Mouse (Mus musculus) stomach, embryonic 15.5 days (tissue): ENCODE measurements around the gene Gnat2. TPM values are rescaled to one million over a fixed set of nuclear protein-coding genes. Genes with fewer than 3 reads are reported as not detected.
A peak's percentile ranks its signal among the peaks of the same experiment; 100 is the strongest.

Experiments
- ATAC-seq: fragments of 200-750 bp; cut with Nextera tagmentation; 2 replicates; pipeline ENCODE4 v1.8.0; 2017; ENCODE audit warnings: low read depth, moderate number of reproducible peaks, moderate TSS enrichment; ENCODE audit not compliant: insufficient read depth, low FRiP score
- H3K27ac ChIP-seq: fragments of 300-500 bp; sonication (generic); 2 replicates; pipeline ENCODE4 v1.5.1; 2015; ENCODE audit warnings: mild to moderate bottlenecking, inconsistent platforms
- H3K27me3 ChIP-seq: fragments of 300-500 bp; sonication (generic); replicated peaks from 2 replicates; pipeline ENCODE4 v1.6.1; 2015; ENCODE audit warnings: inconsistent platforms
- H3K36me3 ChIP-seq: fragments of 300-500 bp; sonication (generic); 2 replicates; pipeline ENCODE4 v1.6.1; 2015; ENCODE audit warnings: inconsistent platforms
- H3K4me1 ChIP-seq: fragments of 300-500 bp; sonication (generic); 2 replicates; pipeline ENCODE4 v1.6.1; 2015; ENCODE audit warnings: inconsistent platforms
- H3K4me2 ChIP-seq: fragments of 300-500 bp; sonication (generic); 2 replicates; pipeline ENCODE4 v1.6.1; 2015; ENCODE audit warnings: mild to moderate bottlenecking, inconsistent platforms
- H3K4me3 ChIP-seq: fragments of 300-500 bp; sonication (generic); replicated peaks from 2 replicates; pipeline ENCODE4 v1.5.1; 2015; ENCODE audit warnings: inconsistent platforms
- H3K9ac ChIP-seq: fragments of 300-500 bp; sonication (generic); 2 replicates; pipeline ENCODE4 v1.6.1; 2015; ENCODE audit warnings: inconsistent platforms
- H3K9me3 ChIP-seq: fragments of 300-500 bp; sonication (generic); 2 replicates; pipeline ENCODE4 v1.6.1; 2016; ENCODE audit warnings: inconsistent platforms
- WGBS: fragments of 180-500 bp; shearing (Covaris S2); methylation state at CpG from one replicate; pipeline ENCODE4 v1.1.7; 2015; 5-methylcytosine and 5-hydroxymethylcytosine counted together
- polyA plus RNA-seq: library from polyadenylated mRNA; unstranded; fragments of >200 nt; fragmentation: Nextera tagmentation; extraction: Ambion mirVana; gene quantifications from 2 replicates; pipeline ENCODE4 v1.2.1, GENCODE M21; 2015

Gnat2 gene
- polyA plus RNA-seq, 1 experiment from 2014 or later = 1.8 TPM

GRCm38 (mm10) chr3:108145534-108146445 is 53.2 kb downstream of the Gnat2 start, which contains the start of gene Gnai3:
Gnai3 (minus strand) TSS chr3:108146146.
- Histone ChIP-seq H3K27me3 (no peaks in the 10 kb centered on the region), H3K9me3 (no peaks in the 10 kb centered on the region), H3K4me1 (peaks cover 18% of the 10 kb centered on the region; the same call in 1 of the 2 replicates), H3K4me2 (peak within 1 kb of the TSS; percentile 76), H3K4me3 (peak within 1 kb of the TSS; percentile 96), H3K36me3 (no peaks in the 10 kb centered on the region), H3K9ac (peak within 1 kb of the TSS; percentile 78), H3K27ac (peak within 1 kb of the TSS; percentile 93)
- under 1% methylated on average over 63 of the region's 63 CpGs for WGBS
- ATAC-seq = peak; percentile 95

GRCm38 (mm10) chr3:108146671-108147070 is 54.1 kb downstream of the Gnat2 start:
- 47% methylated on average over 5 of the region's 5 CpGs for WGBS
- no peak for ATAC-seq
- Histone ChIP-seq H3K9ac (0 out of 2 replicates have a peak overlapping the region, but pooled peaks have one; percentile 78), H3K27me3 (no peaks in the 10 kb centered on the region), H3K27ac (peak overlapping the region; percentile 93; the same call in 1 of the 2 replicates), H3K9me3 (no peaks in the 10 kb centered on the region), H3K4me2 (peak overlapping the region; percentile 76), H3K4me3 (peak overlapping the region; percentile 96), H3K36me3 (no peaks in the 10 kb centered on the region), H3K4me1 (peaks cover 18% of the 10 kb centered on the region; the same call in 1 of the 2 replicates)

GRCm38 (mm10) chr3:108147386-108148235 is 55.0 kb downstream of the Gnat2 start:
- no peak overlapping the region for H3K4me3 ChIP-seq
- peak overlapping the region; percentile 1; the same call in 1 of the 2 replicates for H3K4me2 ChIP-seq
- WGBS = 68% methylated on average over 11 of the region's 11 CpGs
- no peaks in the 10 kb centered on the region for H3K9me3 ChIP-seq
- peaks cover 18% of the 10 kb centered on the region; the same call in 1 of the 2 replicates for H3K4me1 ChIP-seq
- no peak overlapping the region for H3K9ac ChIP-seq
- no peak for ATAC-seq
- H3K36me3 ChIP-seq = no peaks in the 10 kb centered on the region
- no peaks in the 10 kb centered on the region for H3K27me3 ChIP-seq
- H3K27ac ChIP-seq = no peak overlapping the region

Other genes with a start within 250 kb of the Gnat2 start
- 34.9 and 49.0 TPM in 2 replicates for gene Eps8l3, start 215.6 kb upstream of the Gnat2 start, polyA plus RNA-seq
- gene Gstm5, start 197.0 kb upstream of the Gnat2 start, polyA plus RNA-seq = 149 and 159 TPM in 2 replicates
- gene Gstm7, start 161.0 kb upstream of the Gnat2 start, polyA plus RNA-seq = 27.1 and 34.6 TPM in 2 replicates
- gene Gstm6, start 149.0 kb upstream of the Gnat2 start, polyA plus RNA-seq = 9.3 and 12.4 TPM in 2 replicates
- gene Gstm3, start 123.5 kb upstream of the Gnat2 start, polyA plus RNA-seq = 70.3 and 88.2 TPM in 2 replicates
- gene Gstm2, start 106.3 kb upstream of the Gnat2 start, polyA plus RNA-seq = 173 and 200 TPM in 2 replicates
- gene Gstm1, start 74.8 kb upstream of the Gnat2 start, polyA plus RNA-seq = 546 and 570 TPM in 2 replicates
- gene Gstm4, start 47.9 kb upstream of the Gnat2 start, polyA plus RNA-seq = 23.0 and 28.8 TPM in 2 replicates
- gene Ampd2, start 6.1 kb upstream of the Gnat2 start, polyA plus RNA-seq = 49.0 and 56.1 TPM in 2 replicates
- gene Gnai3, start 53.4 kb downstream of the Gnat2 start, polyA plus RNA-seq = 161 and 169 TPM in 2 replicates
- 0.19 TPM in 2 replicates for gene Gpr61, start 62.1 kb downstream of the Gnat2 start, polyA plus RNA-seq
- 3.8 and 4.4 TPM in 2 replicates for gene Amigo1, start 93.5 kb downstream of the Gnat2 start, polyA plus RNA-seq
- gene Cyb561d1, start 108.4 kb downstream of the Gnat2 start, polyA plus RNA-seq = 3.7 and 4.2 TPM in 2 replicates
- gene Atxn7l2, start 118.1 kb downstream of the Gnat2 start, polyA plus RNA-seq = 11.6 and 13.3 TPM in 2 replicates
- gene Sypl2, start 133.9 kb downstream of the Gnat2 start, polyA plus RNA-seq = 0.23 and 0.48 TPM in 2 replicates
- gene Psma5, start 164.1 kb downstream of the Gnat2 start, polyA plus RNA-seq = 254 and 273 TPM in 2 replicates
- 12.4 and 14.2 TPM in 2 replicates for gene Sort1, start 191.3 kb downstream of the Gnat2 start, polyA plus RNA-seq